Mouse (Mus musculus) heart, embryonic 13.5 days (tissue): ENCODE data around the gene Cd99l2. TPM values are rescaled to one million over a fixed set of nuclear protein-coding genes. Genes with fewer than 3 reads are reported as not detected.

Source experiments
- ATAC-seq: fragments of 200-750 bp; cut with Nextera tagmentation; 2 replicates; pipeline ENCODE4 v1.8.0; 2017; ENCODE audit warnings: moderate TSS enrichment; ENCODE audit not compliant: insufficient number of reproducible peaks, low FRiP score, low TSS enrichment; ENCODE audit errors: extremely low read depth
- H3K27ac ChIP-seq: fragments of 300-500 bp; sonication (generic); replicated peaks from 2 replicates; pipeline ENCODE4 v1.5.1; 2015; ENCODE audit warnings: moderate library complexity, mild to moderate bottlenecking, inconsistent platforms
- H3K27me3 ChIP-seq: fragments of 300-500 bp; sonication (generic); replicated peaks from 2 replicates; pipeline ENCODE4 v1.6.1; 2015; ENCODE audit warnings: mild to moderate bottlenecking, inconsistent platforms
- H3K36me3 ChIP-seq: fragments of 300-500 bp; sonication (generic); 2 replicates; pipeline ENCODE4 v1.6.1; 2015; ENCODE audit warnings: mild to moderate bottlenecking, inconsistent platforms
- H3K4me1 ChIP-seq: fragments of 300-500 bp; sonication (generic); 2 replicates; pipeline ENCODE4 v1.6.1; 2015; ENCODE audit warnings: inconsistent platforms
- H3K4me2 ChIP-seq: fragments of 300-500 bp; sonication (generic); 2 replicates; pipeline ENCODE4 v1.6.1; 2015; ENCODE audit warnings: inconsistent platforms, mild to moderate bottlenecking, moderate library complexity
- H3K4me3 ChIP-seq: fragments of 300-500 bp; sonication (generic); 2 replicates; pipeline ENCODE4 v1.5.1; 2015; ENCODE audit warnings: moderate library complexity, mild to moderate bottlenecking, inconsistent platforms
- H3K9ac ChIP-seq: fragments of 300-500 bp; sonication (generic); 2 replicates; pipeline ENCODE4 v1.6.1; 2015; ENCODE audit warnings: inconsistent platforms, mild to moderate bottlenecking, moderate library complexity
- H3K9me3 ChIP-seq: fragments of 300-500 bp; sonication (generic); 2 replicates; pipeline ENCODE4 v1.6.1; 2016; ENCODE audit warnings: inconsistent platforms
- WGBS: fragments of 180-500 bp; shearing (Covaris S2); methylation state at CpG from one replicate; pipeline ENCODE4 v1.1.7; 2015; ENCODE audit warnings: mixed read lengths; 5-methylcytosine and 5-hydroxymethylcytosine counted together
- polyA plus RNA-seq: library from polyadenylated mRNA; unstranded; fragments of >200 nt; fragmentation: Nextera tagmentation; extraction: Ambion mirVana; gene quantifications from 2 replicates; pipeline ENCODE4 v1.2.1, GENCODE M21; 2015

Gene Cd99l2
- 30.6 and 32.8 TPM in 2 replicates for polyA plus RNA-seq

GRCm38 (mm10) chrX:71492634-71493278 lies at the start of gene Cd99l2:
Cd99l2 (minus strand) TSS chrX:71492849.
- H3K9ac ChIP-seq, result peak within 1 kb of the TSS; percentile 85
- H3K9me3 ChIP-seq, result no peaks in the 10 kb centered on the region
- peak within 1 kb of the TSS; percentile 63 for H3K4me3 ChIP-seq
- ATAC-seq, result peak; percentile 95
- H3K4me1 ChIP-seq, result peaks cover 15% of the 10 kb centered on the region; the same call in 1 of the 2 replicates
- peak within 1 kb of the TSS; percentile 95 for H3K27ac ChIP-seq
- H3K27me3 ChIP-seq, result peaks cover 2% of the 10 kb centered on the region
- no peaks in the 10 kb centered on the region for H3K36me3 ChIP-seq
- H3K4me2 ChIP-seq, result peak within 1 kb of the TSS; percentile 73
- WGBS, result 10% methylated on average over 23 of the region's 23 CpGs

- no peak overlapping the region for H3K4me3 ChIP-seq
- H3K27ac ChIP-seq, result no peak overlapping the region
- no peaks in the 10 kb centered on the region for H3K9me3 ChIP-seq
- WGBS, result 66% methylated on average over 7 of the region's 7 CpGs
- H3K36me3 ChIP-seq, result no peaks in the 10 kb centered on the region
- no peak for ATAC-seq
- no peak overlapping the region for H3K4me2 ChIP-seq
- no peak overlapping the region for H3K9ac ChIP-seq
- H3K4me1 ChIP-seq, result no peaks in the 10 kb centered on the region
- H3K27me3 ChIP-seq, result peaks cover 34% of the 10 kb centered on the region
Observed at GRCm38 (mm10) chrX:71540821-71541510, 48.3 kb upstream of the Cd99l2 start.

GRCm38 (mm10) chrX:71537791-71538190 lies 45.1 kb upstream of the Cd99l2 start:
- Histone ChIP-seq H3K4me1 (no peaks in the 10 kb centered on the region), H3K4me3 (no peak overlapping the region), H3K4me2 (no peak overlapping the region), H3K27me3 (peaks cover 31% of the 10 kb centered on the region), H3K36me3 (no peaks in the 10 kb centered on the region), H3K9ac (no peak overlapping the region), H3K9me3 (no peaks in the 10 kb centered on the region), H3K27ac (no peak overlapping the region)
- ATAC-seq, result no peak
- 46% methylated on average over 2 of the region's 2 CpGs for WGBS

- H3K9ac ChIP-seq, result no peak overlapping the region
- H3K4me1 ChIP-seq, result no peaks in the 10 kb centered on the region
- H3K4me2 ChIP-seq, result no peak overlapping the region
- H3K36me3 ChIP-seq, result no peaks in the 10 kb centered on the region
- H3K27me3 ChIP-seq, result peaks cover 45% of the 10 kb centered on the region
- no peaks in the 10 kb centered on the region for H3K9me3 ChIP-seq
- 65% methylated on average over 5 of the region's 5 CpGs for WGBS
- no peak for ATAC-seq
- no peak overlapping the region for H3K27ac ChIP-seq
- H3K4me3 ChIP-seq, result no peak overlapping the region
Observed at GRCm38 (mm10) chrX:71534102-71534501, 41.5 kb upstream of the Cd99l2 start.

- WGBS, result 53% methylated on average over 3 of the region's 3 CpGs
Observed at GRCm38 (mm10) chrX:71532635-71533034, 40.0 kb upstream of the Cd99l2 start.

GRCm38 (mm10) chrX:71528646-71529045 lies 36.0 kb upstream of the Cd99l2 start:
- Histone ChIP-seq H3K27me3 (peaks cover 45% of the 10 kb centered on the region), H3K4me1 (peaks cover 14% of the 10 kb centered on the region), H3K27ac (no peak overlapping the region), H3K9me3 (no peaks in the 10 kb centered on the region), H3K4me2 (no peak overlapping the region), H3K4me3 (no peak overlapping the region), H3K36me3 (no peaks in the 10 kb centered on the region), H3K9ac (no peak overlapping the region)
- 61% methylated on average over 6 of the region's 6 CpGs for whole genome bisulfite sequencing
- no peak for ATAC-seq

More at GRCm38 (mm10) chrX:71532635-71533034, 40.0 kb upstream of the Cd99l2 start:
- no peak for ATAC-seq
- Histone ChIP-seq H3K9me3 (no peaks in the 10 kb centered on the region), H3K4me2 (no peak overlapping the region), H3K9ac (no peak overlapping the region), H3K27me3 (peaks cover 45% of the 10 kb centered on the region), H3K4me1 (peaks cover 11% of the 10 kb centered on the region), H3K4me3 (no peak overlapping the region), H3K36me3 (no peaks in the 10 kb centered on the region), H3K27ac (no peak overlapping the region)

GRCm38 (mm10) chrX:71528150-71528549 lies 35.5 kb upstream of the Cd99l2 start:
- Histone ChIP-seq H3K9me3 (no peaks in the 10 kb centered on the region), H3K4me1 (peaks cover 14% of the 10 kb centered on the region), H3K27me3 (peaks cover 41% of the 10 kb centered on the region), H3K9ac (no peak overlapping the region), H3K4me2 (no peak overlapping the region), H3K27ac (no peak overlapping the region), H3K4me3 (no peak overlapping the region), H3K36me3 (no peaks in the 10 kb centered on the region)
- no peak for ATAC-seq
- 57% methylated on average over 3 of the region's 3 CpGs for WGBS

GRCm38 (mm10) chrX:71527461-71527860 lies 34.8 kb upstream of the Cd99l2 start:
- Histone ChIP-seq H3K27ac (no peak overlapping the region), H3K27me3 (peaks cover 34% of the 10 kb centered on the region), H3K4me1 (peaks cover 14% of the 10 kb centered on the region), H3K36me3 (no peaks in the 10 kb centered on the region), H3K9me3 (no peaks in the 10 kb centered on the region), H3K4me3 (no peak overlapping the region), H3K4me2 (no peak overlapping the region), H3K9ac (no peak overlapping the region)
- ATAC-seq, result no peak
- 76% methylated on average over 1 of the region's 1 CpGs for WGBS

GRCm38 (mm10) chrX:71525593-71526299 lies 33.1 kb upstream of the Cd99l2 start:
- no peaks in the 10 kb centered on the region for H3K36me3 ChIP-seq
- H3K9ac ChIP-seq, result no peak overlapping the region
- ATAC-seq, result no peak
- H3K4me3 ChIP-seq, result no peak overlapping the region
- no peaks in the 10 kb centered on the region for H3K9me3 ChIP-seq
- no peak overlapping the region for H3K27ac ChIP-seq
- H3K4me1 ChIP-seq, result peaks cover 14% of the 10 kb centered on the region
- WGBS, result 18% methylated on average over 3 of the region's 3 CpGs
- peaks cover 32% of the 10 kb centered on the region for H3K27me3 ChIP-seq
- no peak overlapping the region for H3K4me2 ChIP-seq

- H3K9me3 ChIP-seq, result no peaks in the 10 kb centered on the region
- H3K27ac ChIP-seq, result no peak overlapping the region
- H3K4me1 ChIP-seq, result peaks cover 14% of the 10 kb centered on the region
- H3K9ac ChIP-seq, result no peak overlapping the region
- no peaks in the 10 kb centered on the region for H3K36me3 ChIP-seq
- peaks cover 23% of the 10 kb centered on the region for H3K27me3 ChIP-seq
- H3K4me3 ChIP-seq, result no peak overlapping the region
- ATAC-seq, result no peak
- 44% methylated on average over 2 of the region's 2 CpGs for WGBS
- no peak overlapping the region for H3K4me2 ChIP-seq
Observed at GRCm38 (mm10) chrX:71524310-71524709, 31.7 kb upstream of the Cd99l2 start.

- no peak for ATAC-seq
- no peak overlapping the region for H3K4me3 ChIP-seq
- no peaks in the 10 kb centered on the region for H3K36me3 ChIP-seq
- peaks cover 5% of the 10 kb centered on the region for H3K4me1 ChIP-seq
- H3K9ac ChIP-seq, result no peak overlapping the region
- H3K4me2 ChIP-seq, result no peak overlapping the region
- H3K27me3 ChIP-seq, result peaks cover 26% of the 10 kb centered on the region
- H3K9me3 ChIP-seq, result no peaks in the 10 kb centered on the region
- WGBS, result 88% methylated on average over 3 of the region's 3 CpGs
- H3K27ac ChIP-seq, result no peak overlapping the region
Observed at GRCm38 (mm10) chrX:71522889-71523288, 30.2 kb upstream of the Cd99l2 start.
